Mouse (Mus musculus) B cell, adult 2 months (primary cell): ENCODE measurements at regions not wholly inside any gene's neighbourhood (a gene's known extent, or its start where the extent isn't known, plus 50 kb on each side); places are given as distances from the start of the nearest gene placed in this dataset.

Experiments
- DNase-seq, 2 experiments: peaks; one replicate each; pipeline ENCODE4 v3.0.0; 2022

DNA sequence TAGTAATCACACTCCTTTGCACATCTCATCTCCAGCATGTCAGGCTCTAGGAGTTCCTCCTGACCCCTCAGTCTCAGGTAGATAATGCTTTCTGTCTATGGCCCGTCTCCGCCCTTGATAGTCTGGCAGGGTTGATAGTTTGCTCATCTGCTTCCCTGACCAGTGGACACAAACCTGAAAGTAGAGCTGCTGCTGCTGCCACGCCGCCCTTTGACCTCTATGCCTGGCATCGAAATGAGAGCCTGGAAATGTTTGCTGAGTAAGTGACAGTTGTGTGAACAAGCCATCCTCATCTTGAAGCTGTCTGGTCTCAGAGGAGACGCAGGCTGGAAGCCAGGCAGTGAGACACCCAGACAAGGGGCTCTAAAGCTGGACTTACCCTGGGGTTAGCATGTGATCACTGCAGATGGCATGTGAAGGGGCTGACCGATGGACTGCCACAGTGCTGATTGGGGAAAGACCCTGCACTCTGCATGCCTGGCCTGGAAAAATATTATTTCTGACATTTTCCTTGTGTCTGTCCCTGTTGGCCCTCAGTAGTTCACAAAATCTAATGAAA is 109.8 kb upstream of the Syt6 start:
- DNase-seq, result no peak

DNA sequence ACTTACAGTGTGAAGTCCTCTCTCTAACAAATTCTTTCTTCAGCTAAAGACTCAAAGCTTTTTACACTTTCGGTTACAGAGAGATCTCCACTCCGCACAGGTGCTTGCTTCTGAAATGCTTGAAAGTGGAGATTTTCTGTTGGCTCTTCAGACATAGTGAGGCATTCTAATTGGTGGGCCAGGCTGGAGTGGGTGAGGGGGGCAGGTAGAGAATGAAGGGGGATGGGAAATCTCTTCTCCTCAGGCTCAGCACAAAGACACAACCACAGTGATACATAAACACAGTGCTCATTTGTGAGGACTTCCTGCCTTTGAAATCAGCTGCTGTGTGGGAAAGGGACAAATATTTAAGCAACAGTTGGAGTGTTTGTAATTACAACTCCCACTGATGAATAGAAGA is 109.1 kb upstream of the Syt6 start:
- DNase-seq, result no peak

DNA sequence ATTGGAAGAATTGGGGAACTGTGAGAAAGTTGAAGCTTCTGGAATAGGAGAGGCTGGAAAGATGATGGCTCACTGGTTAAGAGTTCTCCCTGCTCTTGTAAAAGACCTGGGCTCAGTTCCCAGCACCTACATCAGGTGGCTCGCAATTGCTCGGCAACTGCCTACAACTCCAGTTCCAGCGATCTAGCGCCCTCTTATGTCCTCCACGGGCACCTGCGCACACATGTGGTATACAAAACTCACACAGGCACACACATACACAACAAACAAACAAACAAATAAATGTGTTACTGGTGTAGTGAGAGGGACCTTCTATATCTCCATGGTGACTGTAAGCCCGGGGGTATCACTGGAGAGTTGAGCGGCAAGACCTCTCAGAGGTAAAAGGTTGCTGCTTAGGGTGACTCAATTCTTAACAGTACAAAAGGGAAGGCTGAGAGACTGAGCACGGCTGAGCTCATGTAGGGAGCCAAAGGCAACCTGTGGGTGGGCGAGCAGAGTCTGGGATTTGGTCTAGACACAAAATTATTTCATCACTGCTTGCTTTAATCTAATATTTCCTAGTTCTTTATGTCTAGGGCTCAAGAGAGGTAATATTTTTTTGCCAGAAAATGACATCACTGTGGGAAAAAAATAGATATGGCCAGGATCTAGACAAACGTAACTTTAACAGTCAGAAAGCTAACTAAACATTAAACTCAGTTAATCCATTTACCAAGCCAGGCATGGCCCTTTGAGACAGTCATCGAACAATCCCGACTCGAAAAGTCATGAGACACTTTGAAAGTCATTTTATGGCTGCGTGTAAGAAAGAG is 104.2 kb upstream of the Syt6 start:
- DNase-seq, result no peak

DNA sequence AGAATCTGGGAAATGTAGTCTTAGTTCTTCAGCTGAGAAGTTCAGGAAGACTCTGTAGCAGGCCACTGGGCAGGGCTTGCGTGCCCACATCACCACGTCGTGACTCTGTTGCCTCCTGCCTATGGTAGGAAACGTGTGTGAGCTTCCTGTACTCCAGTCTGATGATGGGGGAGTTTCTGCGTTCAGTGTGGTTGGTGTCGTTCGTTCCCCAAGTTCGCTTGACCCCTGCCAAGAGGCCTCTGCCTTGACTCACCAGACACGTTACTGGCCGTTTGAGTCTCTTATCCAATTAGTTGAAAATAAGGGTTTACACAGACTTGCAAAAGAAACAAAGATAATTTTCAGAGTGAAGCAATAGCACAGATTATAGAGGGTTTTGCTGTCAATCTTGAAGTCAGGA is 102.4 kb upstream of the Syt6 start:
- no peak for DNase-seq

DNA sequence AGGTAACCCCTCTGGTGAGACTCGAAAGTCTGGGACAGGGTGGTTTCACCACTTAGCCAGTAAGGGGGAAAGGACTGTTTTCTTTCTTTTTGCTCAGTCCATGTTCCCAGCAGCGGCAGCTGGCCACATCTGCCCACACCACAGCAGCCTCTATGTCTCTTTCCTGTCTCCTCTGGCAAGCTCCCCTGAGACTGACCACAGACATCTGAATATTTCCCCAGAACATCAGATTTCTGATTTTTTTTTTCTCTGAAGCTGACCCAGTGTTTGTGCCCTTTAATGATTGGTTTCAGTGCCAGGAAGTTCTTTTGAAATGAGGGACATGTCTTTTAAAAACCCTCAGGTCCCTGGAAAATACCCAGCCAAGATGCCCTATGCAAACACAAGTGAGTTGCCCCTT is 101.7 kb upstream of the Syt6 start:
- no peak for DNase-seq

DNA sequence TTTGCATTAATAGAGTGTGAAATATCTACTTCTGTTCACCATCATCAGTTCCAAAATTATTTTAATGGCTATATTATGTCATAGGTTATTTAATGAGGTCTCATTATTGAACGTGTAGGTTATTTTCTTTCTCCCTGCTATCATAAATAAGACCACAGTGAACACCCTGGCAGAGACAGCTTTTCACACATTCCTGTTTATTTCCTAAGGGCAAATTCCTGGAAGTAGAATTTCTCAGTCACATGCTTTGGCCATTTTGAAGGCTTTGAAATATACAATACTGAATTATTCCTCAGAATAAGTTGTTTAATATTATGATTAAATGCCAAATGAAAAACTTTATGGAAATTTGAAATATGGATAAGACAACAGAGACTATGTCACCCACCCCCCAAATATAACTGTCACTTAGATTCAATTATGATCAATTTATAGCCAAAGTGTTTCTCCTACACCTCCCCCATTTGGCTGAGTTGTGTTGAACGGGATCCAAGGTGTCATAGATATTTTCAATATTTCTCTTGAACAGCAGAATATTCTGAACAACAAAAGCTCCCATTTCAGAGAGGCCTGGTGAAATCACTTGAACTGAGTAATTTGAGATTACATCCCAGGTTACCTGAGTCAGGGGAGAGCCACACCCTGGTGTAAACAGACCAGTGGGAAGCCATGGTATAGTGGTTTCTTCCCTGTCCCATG is 95.0 kb upstream of the Syt6 start:
- no peak for DNase-seq

DNA sequence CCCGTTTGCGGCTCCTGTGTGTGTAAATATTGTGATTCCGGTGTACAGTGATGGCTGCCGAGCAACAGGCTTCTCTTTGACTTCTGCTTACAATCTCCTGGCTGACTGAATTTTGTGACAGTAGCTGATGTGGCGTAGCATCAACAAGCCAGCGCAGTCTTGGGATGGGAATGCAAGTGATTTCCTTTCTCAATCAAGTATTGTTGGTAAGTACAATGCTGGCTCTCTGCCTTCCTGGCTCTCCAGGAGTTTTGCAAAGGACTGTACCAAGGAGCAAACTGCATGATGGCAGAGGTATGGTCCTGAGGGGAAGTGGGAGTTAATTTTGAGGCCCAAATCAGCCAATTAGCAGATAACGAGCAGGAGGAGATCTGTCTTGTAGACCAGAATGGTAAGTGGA is 94.4 kb upstream of the Syt6 start:
- DNase-seq, result no peak

DNA sequence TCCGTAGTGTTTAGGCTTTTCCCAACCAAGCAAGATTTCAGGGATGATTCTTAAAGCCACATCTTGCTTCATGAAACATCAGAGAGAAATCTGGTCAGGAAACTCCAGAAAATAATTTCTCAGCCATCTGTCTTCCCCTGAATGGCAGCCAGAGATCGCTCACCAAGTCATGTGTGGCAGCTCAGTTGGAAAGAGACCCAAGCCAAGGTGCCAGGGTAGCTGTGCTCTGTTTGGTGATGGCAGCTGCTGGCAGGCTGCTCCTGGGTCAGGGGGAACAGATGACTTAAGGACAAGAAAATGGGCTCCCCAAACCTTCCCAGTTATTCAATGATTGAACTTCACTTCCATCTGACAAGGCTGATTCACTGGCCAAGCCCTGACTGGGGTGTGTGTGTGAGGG is 91.7 kb upstream of the Syt6 start:
- no peak for DNase-seq

DNA sequence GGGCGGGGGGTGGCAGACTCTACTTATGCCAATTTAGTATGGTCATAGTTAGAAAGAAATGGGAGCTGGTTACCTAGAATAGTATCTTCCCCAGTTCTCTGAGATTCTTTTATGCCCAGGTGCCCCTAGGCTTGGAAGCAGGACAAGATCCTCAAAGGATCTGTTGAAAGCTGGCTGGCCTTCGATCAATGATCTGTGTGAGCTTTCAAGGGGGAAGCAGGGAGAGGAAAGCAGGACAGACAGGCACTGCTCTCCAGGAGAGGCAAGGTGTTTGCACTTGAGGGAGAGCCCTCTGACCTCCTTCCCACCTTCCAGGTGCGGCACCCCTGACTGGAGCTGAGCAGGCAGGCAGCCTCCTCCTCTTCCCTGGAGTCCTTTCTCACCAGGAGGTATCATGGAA is 91.3 kb upstream of the Syt6 start:
- no peak for DNase-seq

DNA sequence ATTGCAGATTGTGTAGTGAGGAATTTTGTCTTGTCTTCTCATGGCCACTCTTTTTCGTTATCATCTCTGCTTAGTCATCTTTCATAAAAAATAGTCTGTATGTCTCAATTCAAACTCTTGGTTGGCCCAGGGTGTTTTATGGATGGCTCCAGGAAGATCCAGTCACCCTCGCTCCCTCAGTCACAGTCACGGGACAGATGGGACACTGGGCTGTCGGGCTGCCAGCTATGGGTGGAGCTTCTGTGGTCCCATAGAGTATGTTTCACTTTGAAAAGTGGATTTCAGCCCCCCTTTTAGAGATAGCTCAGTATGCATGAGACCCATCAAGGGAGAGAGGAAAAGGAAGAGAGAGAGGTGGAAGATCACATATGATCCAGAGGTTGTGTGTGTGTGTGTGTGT is 85.2 kb upstream of the Syt6 start:
- DNase-seq, result no peak

DNA sequence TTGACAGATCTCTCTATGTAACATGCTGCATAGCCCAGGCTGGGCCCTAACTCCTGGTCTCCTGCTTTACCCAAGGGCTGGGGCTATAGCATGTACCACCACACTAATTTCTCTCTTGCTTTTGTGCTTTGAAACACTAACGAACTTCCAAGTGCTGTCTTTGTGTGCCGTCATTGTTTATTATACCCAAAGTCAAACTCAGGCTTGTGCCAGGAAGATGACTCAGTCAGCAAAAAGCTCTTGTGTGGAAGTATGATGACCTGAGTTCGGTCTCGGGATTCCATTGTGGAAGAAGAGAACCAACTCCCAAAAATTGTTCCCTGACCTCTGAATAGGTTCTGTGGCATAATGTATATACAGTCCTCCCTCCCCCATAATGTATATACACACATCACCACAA is 84.1 kb upstream of the Syt6 start:
- no peak for DNase-seq

DNA sequence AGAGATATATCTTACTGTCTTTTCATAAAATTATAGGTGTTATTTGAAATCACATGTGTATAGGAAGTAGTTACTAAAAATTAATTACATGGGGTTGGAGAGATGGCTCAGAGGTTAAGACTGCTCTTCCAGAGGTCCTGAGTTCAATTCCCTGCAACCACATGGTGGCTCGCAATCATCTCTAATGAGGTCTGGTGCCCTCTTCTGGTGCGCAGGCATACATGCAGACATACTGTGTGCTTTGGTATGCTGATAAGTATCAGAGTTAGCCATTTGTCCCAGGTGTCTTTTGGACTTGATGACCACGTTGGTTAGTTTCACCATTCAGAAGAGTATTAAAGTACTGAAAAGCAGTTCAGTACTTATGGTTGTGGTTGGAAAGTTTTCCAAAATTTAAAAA is 82.8 kb upstream of the Syt6 start:
- DNase-seq, result no peak

DNA sequence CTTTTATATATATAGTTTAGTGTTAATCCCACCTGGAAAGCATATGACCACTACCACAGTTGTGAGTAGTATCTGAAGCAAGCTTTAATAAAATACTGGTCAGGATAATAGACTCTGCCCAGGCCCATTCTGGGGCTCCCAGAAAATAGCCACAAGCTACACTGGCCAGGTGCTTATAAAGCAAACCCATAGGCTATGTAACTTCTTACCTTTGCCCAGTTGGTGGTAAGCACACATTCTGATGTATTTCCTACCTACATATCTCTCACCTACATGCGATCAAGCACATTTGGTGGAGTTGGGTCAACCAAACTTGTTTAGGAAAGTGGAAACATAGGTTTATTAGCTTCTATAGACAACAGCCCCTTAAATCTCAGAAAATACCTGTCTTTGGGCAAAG is 81.4 kb upstream of the Syt6 start:
- DNase-seq, result no peak

DNA sequence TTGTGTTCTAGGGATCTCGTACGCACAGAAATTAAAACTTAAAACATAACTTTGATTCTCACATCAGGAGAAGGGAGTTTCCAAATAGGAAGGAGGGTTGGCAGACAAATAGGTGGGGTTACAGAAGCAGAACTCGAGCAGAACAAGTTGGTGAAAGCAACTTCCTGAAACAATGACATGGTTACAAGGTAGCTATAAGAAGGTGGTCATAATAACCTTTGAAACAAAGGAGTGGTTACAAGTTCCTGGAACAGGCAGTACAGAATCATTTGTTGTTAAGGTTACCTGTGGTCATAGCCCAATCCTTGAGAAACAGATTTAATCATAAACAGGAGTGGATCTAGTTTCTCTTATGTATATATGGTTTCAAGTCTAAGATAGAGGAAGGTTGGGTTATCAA is 81.0 kb upstream of the Syt6 start:
- DNase-seq, result no peak

DNA sequence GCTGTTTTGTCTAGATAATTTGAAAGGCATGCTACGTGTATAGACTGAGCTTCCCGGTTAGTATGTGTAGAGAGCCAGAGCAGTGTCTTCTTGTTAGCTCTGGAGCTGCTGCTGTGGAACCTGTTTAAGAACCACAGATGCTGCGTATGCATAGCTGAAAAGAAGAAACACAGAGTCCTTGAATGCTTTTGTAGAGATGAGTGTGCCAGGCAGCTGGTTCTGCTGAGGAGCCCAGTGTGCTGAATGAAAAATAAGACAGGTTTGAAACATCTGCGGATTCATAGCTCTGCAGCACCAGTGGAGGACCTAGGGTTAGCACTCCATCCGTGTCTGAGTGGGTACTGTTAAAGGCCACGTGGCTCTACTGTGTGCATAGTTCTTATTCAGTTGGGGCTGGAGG is 78.9 kb upstream of the Syt6 start:
- no peak for DNase-seq

DNA sequence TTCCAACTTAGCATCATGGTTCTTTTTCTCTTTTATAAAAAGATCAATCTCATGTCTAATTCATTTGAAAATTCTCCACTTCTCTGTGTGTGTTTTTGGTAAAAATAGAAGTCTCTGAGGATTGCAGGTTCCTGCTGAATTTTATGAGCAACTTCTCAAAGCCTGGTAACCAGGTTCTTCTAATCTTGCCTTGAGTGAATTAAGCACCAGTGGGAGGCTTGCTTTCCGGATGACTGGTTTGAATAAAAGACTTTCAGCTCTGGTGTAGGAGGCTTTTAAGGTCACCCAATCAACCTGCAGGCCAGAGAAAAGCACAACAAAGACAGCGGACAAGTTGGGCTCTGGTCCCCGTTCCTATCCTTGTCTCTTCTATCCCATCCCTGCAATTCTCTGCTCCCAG is 78.3 kb upstream of the Syt6 start:
- no peak for DNase-seq

DNA sequence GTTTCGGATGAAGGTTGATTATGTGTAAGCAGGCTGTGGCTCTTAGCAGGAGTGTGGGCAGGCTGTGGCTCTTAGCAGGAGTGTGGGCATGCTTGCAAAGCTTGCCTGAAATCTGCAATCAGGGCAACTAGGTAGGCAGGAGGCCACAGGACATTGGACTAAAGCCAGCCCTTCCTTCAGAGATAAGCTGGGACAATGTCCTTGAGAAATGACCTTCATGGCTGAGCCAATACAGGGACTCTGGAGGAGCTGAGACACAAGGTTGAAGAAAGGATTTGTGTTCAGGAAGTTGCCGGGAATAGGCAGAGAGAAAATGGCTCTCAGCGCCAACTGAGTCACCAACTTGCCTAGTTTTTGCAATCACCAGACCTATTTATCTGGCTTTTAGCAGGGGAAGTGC is 77.3 kb upstream of the Syt6 start:
- no peak for DNase-seq

DNA sequence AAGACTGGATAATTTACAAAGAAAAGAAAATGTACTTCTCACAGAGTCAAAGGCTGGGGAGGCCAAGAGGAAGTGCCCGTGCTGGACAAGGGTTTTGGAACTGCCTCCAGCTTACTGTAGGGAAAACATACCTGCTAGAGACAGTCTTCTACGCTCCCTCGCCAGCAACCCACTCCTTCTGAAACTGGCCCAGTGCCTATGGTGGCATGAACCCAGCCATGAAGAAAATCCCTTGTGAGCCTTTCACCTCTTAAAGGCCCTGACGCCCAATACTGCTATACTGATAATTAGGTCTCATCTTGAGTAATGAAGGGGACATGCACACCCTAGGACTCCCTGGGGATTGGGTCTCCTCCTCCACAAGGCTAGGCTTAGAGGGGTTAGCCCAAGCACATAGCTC is 76.6 kb upstream of the Syt6 start:
- DNase-seq, result no peak

DNA sequence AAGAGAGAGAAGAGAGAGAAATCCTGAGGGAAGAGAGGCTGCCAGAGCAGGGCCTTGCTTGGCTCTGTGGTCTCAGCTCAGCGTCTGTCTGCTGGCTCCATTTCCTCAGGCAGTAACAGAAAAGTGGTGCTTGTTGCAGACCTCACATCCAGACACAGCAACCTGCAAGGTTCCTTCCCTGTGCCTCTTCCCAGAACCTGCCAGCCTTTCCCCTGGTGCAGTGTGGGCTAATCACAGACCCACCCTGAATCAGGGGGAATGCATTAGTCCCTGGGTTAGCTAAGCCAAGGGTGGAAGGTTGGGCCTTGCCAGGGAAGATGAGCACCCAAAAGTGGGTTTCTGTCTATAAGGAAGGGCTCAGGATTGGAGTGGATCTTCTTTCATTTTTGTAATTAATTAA is 75.2 kb upstream of the Syt6 start:
- no peak for DNase-seq

DNA sequence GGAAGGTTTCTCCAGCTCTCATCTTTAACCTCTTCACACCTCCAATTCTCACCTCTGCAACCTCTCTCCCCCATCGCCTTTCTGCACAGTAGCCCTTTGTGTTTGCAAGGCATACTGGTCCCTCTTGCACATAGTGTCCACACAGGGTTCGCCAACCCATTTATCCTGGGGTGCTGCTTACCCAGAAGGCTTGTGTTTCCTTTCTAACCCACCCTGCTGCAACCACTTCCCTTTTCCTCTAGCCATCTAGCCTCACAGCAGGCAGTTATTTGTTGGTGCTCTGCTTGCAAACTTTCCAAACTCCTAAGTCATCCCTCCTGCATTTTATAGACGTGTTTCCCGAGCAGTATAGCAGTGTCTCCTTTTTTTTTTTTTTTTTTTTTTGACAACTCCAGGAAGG is 74.7 kb upstream of the Syt6 start:
- peak in 1 of 2 experiments; percentile 1 for DNase-seq

DNA sequence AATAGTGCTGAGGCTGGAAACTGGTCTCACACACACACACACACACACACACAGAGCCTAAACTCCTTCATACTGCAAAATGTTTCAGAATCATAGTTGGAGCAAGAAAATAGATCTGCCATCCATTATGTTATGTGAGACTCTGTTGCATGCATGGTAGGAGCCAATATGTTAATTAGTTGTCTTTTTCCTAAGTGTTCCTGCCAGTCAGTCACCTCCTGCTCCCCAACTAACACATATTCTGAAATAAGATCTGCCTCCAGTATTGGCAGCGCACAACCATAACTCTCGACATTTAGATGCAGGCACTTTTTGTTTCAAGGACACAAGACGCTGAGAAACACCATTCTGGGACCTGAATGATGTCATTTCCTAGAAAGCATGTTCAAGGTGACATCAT is 70.9 kb upstream of the Syt6 start:
- DNase-seq, result no peak

DNA sequence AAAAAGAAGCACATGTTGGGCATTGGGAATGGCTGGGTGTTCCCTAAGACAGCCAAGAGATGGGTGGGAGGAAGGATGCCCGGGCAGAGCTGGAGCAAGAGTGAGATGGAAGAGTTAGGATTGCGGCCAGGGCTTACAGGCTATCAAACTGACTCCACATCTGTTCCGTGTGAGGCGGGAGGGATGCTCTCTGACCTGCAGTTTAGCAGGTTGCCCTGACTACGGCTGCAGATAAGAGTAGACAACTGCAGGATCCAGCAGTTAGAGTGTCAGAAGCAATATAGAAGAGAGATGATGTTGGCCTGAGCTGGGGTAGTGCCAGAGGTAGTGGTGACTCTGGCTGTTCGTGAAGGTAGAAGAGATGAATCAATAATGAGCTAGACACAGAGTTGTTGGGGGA is 61.6 kb upstream of the Syt6 start:
- DNase-seq, result no peak

DNA sequence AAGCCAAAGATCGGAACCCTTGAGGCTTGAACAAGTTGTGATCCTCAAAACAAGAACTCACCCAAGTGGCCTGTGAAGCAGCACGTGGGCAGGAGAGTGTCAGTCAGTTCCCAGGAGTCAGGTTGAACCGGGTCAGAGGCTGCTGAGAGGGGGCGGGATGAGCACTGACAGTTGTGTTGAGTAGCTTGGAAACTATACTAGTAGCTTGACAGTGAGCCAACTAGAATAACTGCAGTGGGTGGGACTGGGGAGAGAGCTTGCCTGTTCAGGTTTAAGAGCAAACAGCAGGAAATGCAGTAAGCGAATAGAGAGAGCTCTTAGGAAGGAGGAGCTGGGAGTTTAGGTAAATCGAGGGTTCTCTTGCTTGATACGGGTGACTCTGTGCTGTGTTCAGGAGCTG is 61.0 kb upstream of the Syt6 start:
- no peak for DNase-seq

DNA sequence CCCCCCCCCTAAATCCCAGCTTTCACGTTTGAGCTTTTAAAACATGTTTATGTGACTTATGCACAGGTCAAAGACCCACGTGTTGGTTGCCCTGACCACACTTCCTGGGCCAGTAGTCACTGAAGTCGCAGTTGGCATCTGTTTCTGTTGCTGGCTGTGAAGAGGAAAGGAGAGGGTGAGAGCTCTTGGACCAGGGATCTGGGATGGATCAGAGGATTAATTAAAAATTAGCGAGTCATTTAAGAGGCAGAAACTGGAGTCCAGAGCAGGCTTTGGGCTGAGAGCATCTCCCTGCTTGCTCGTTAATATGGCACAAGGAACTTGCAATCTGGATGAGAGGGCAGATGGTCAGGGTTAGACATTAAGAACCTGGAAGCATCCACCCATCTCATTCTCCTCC is 59.1 kb upstream of the Syt6 start:
- DNase-seq, result no peak
